Mouse (Mus musculus) lung, embryonic 16.5 days (tissue): ENCODE data around the gene Ggt1. TPM values are rescaled to one million over a fixed set of nuclear protein-coding genes. Genes with fewer than 3 reads are reported as not detected.

Source experiments
- polyA plus RNA-seq: library from polyadenylated mRNA; unstranded; fragments of >200 nt; fragmentation: Nextera tagmentation; extraction: Ambion mirVana; gene quantifications from 2 replicates; pipeline ENCODE4 v1.2.1, GENCODE M21; 2015

Gene Ggt1
- polyA plus RNA-seq, 1 experiment from 2014 or later = 2.3 TPM

Other genes with a start within 250 kb of the Ggt1 start
- gene Adora2a, start 244.7 kb upstream of the Ggt1 start, polyA plus RNA-seq = 8.9 and 9.2 TPM in 2 replicates
- 0.44 and 1.6 TPM in 2 replicates for gene Upb1, start 160.5 kb upstream of the Ggt1 start, polyA plus RNA-seq
- 135 and 150 TPM in 2 replicates for gene Snrpd3, start 44.1 kb upstream of the Ggt1 start, polyA plus RNA-seq
- gene Gucd1, start 43.6 kb upstream of the Ggt1 start, polyA plus RNA-seq = 24.9 and 27.3 TPM in 2 replicates
- 1.7 and 1.9 TPM in 2 replicates for gene Lrrc75b, start 1.3 kb upstream of the Ggt1 start, polyA plus RNA-seq
- gene Ggt5, start 27.7 kb downstream of the Ggt1 start, polyA plus RNA-seq = 2.5 and 5.2 TPM in 2 replicates
- 11.0 and 13.0 TPM in 2 replicates for gene Susd2, start 82.4 kb downstream of the Ggt1 start, polyA plus RNA-seq
- 39.7 and 48.8 TPM in 2 replicates for gene Cabin1, start 202.7 kb downstream of the Ggt1 start, polyA plus RNA-seq
- gene Ddt, start 211.8 kb downstream of the Ggt1 start, polyA plus RNA-seq = 69.0 and 74.3 TPM in 2 replicates
- gene Gm20441, start 219.3 kb downstream of the Ggt1 start, polyA plus RNA-seq = 0.41 and 0.65 TPM in 2 replicates
- gene Gstt3, start 219.8 kb downstream of the Ggt1 start, polyA plus RNA-seq = 34.2 and 36.4 TPM in 2 replicates
- gene Gstt1, start 237.0 kb downstream of the Ggt1 start, polyA plus RNA-seq = 36.2 and 42.8 TPM in 2 replicates